Mouse (Mus musculus): ENCODE data around the gene Gch1. TPM values are rescaled to one million over a fixed set of nuclear protein-coding genes. Genes with fewer than 3 reads are reported as not detected.

Gene Gch1
- total RNA-seq, 2 experiments from 2014 or later = 1.6 to 2.0 TPM

Other genes with a start within 250 kb of the Gch1 start
- 1 to 10 TPM; 4.9 to 5.0 TPM for gene Wdhd1, start 87.4 kb upstream of the Gch1 start, total RNA-seq (2021)
- gene Socs4, start 87.5 kb upstream of the Gch1 start, total RNA-seq (2021) = 10 to 100 TPM; 11.7 to 13.2 TPM
- gene Mapk1ip1l, start 108.9 kb upstream of the Gch1 start, total RNA-seq (2021) = 10 to 100 TPM; 49.9 to 59.5 TPM
- gene Lgals3, start 178.3 kb upstream of the Gch1 start, total RNA-seq (2021) = 1 to 10 TPM in 1 of 2 experiments, not detected in 1; 1.1 TPM
- gene Dlgap5, start 229.0 kb upstream of the Gch1 start, total RNA-seq (2021) = under 1 TPM in 1 of 2 experiments, not detected in 1; 0.25 TPM